Mouse (Mus musculus) testis, adult 2 months (tissue): ENCODE results near the gene Gfm2. TPM values are rescaled to one million over a fixed set of nuclear protein-coding genes. Genes with fewer than 3 reads are reported as not detected.
A peak's percentile ranks its signal among the peaks of the same experiment; 100 is the strongest.

ENCODE experiments used
- H3K27ac ChIP-seq: fragments of 200-500 bp; 2 replicates; pipeline ENCODE4 v1.5.1; 2012; ENCODE audit warnings: low read depth, low read length; ENCODE audit not compliant: control insufficient read depth, insufficient read depth
- H3K27me3 ChIP-seq: fragments of 200-500 bp; 2 replicates; pipeline ENCODE4 v1.6.1; 2012; ENCODE audit warnings: mild to moderate bottlenecking, low read length, moderate library complexity; ENCODE audit not compliant: control insufficient read depth, insufficient read depth
- H3K36me3 ChIP-seq: fragments of 200-500 bp; 2 replicates; pipeline ENCODE4 v1.6.1; 2012; ENCODE audit warnings: mild to moderate bottlenecking, low read length; ENCODE audit not compliant: control insufficient read depth, insufficient read depth
- H3K4me1 ChIP-seq: fragments of 200-500 bp; 2 replicates; pipeline ENCODE4 v1.6.1; 2012; ENCODE audit warnings: low read length; ENCODE audit not compliant: control insufficient read depth, insufficient read depth
- H3K4me3 ChIP-seq: fragments of 200-500 bp; 2 replicates; pipeline ENCODE4 v1.5.1; 2012; ENCODE audit warnings: low read depth, mild to moderate bottlenecking, low read length, moderate library complexity, mixed read lengths; ENCODE audit not compliant: control insufficient read depth
- CTCF ChIP-seq: fragments of 200-500 bp; IDR thresholded peaks from 2 replicates; pipeline ENCODE4 v1.5.1; 2012; ENCODE audit warnings: low read depth, mild to moderate bottlenecking, inconsistent platforms, low read length, moderate library complexity; ENCODE audit not compliant: control insufficient read depth, insufficient read depth, insufficient replicate concordance
- POLR2A ChIP-seq: fragments of 200-500 bp; IDR thresholded peaks from 2 replicates; pipeline ENCODE4 v1.6.1; 2012; ENCODE audit warnings: low read depth, mild to moderate bottlenecking, inconsistent platforms, low read length, moderate library complexity; ENCODE audit not compliant: control insufficient read depth
- polyA plus RNA-seq: library from polyadenylated mRNA; depleted of rRNA; stranded (reverse); fragments of >200 nt; gene quantifications from 2 replicates; pipeline ENCODE4 v1.2.3, GENCODE M21; 2012

The Gfm2 gene
- polyA plus RNA-seq, 1 experiment: 14.2 TPM

DNA sequence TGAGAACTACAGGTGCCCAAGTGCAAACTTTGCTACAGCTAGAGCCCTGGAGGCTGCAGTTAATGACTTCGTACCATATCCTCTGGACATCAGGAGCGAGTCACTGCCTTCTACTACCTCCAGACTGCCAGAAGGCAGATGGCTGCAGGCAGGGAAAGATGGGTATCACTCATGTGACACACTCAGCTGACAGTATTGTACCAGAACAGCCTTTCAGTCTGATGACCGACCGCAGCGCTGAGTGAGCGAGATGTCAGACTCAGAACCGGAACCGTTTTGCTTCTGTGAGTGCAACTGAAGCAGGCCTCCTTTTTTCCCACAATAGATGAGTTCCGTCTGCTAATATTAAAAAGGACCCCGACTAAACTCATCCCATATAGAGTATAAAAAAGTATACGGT, 54.9 kb downstream of the Gfm2 start:
- Histone ChIP-seq H3K36me3 (no peaks in the 10 kb centered on the region), H3K27me3 (no peaks in the 10 kb centered on the region), H3K4me1 (no peaks in the 10 kb centered on the region; the same call in 1 of the 2 replicates), H3K4me3 (no peak overlapping the region), H3K27ac (no peak overlapping the region)
- no peak for TF ChIP-seq CTCF
- no peak for TF ChIP-seq POLR2A

DNA sequence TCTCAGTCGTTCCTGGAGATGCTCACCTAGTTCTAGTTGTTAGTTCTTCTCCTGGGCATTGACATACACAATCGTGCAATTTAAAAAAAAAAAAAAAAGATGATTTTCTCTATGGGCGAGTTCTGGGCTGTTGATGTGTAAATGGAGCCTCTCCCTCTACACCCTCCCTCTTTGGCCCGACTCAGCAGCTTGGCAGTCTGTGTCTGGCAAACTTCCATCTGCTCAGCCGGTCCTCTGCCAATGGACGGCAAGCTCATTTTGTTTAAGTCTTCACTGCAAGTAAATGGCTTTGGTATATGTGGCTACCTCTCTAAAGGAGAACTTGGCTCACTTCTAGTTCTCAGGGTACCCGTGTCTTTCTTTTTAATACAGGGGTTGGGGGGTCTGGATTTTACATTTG, 55.7 kb downstream of the Gfm2 start:
- no peak overlapping the region for H3K27ac ChIP-seq
- no peaks in the 10 kb centered on the region for H3K27me3 ChIP-seq
- no peak overlapping the region for H3K4me3 ChIP-seq
- H3K4me1 ChIP-seq: peaks cover 5% of the 10 kb centered on the region
- no peaks in the 10 kb centered on the region for H3K36me3 ChIP-seq
- no peak for TF ChIP-seq CTCF
- no peak for TF ChIP-seq POLR2A

DNA sequence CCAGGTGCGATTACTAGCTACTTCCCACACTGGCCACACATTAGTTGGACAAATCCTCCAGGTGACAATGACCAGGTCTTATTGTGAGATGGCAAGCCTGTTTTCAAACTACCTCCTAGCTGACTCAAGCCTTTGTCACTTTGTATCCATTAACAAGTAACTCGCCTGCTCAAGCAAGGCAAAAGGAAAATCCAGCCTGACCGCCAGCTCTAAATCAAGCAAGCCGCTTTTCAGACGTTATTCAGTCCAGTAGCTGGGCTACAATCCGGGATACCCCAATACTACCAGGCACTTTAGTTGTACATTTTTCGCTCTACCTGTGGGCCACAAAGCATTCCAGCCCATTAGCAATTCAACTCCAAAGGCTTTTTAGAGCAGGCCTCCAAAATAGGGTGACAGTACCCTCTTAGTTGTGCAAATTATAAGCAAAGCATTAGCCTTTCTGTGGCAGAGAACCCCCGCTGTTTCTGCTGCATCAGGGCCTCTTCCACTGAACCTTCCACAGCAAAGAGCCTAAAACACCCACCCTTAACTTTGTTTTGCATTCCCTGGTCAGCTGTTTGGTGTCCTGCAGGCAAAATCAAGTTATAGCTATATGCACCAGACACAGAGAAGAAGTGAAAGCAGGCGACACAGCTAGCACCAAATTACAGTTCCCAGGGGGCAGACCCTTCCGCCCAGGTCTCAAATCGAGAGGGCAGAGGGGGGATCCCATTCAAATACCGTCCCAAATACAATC, 58.6 kb downstream of the Gfm2 start:
- H3K27ac ChIP-seq: no peak overlapping the region
- TF ChIP-seq CTCF (no peak), POLR2A (no peak)
- H3K27me3 ChIP-seq: no peaks in the 10 kb centered on the region
- no peaks in the 10 kb centered on the region for H3K36me3 ChIP-seq
- H3K4me1 ChIP-seq: peaks cover 5% of the 10 kb centered on the region
- H3K4me3 ChIP-seq: no peak overlapping the region

DNA sequence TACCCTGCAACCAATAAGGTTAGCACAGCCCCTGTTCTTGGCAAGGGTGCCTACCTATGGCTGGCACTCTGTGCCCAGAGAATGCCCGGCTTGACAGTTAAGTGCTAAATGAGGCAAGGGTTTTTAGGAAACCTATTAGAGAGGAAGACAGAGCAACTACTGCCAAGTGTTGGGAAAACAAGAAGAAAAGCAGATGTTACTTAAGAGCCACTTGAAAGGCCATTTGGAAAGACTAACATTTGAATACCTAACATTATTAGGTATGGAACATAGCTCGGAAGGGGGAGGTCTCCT, 59.1 kb downstream of the Gfm2 start:
- H3K27me3 ChIP-seq: no peaks in the 10 kb centered on the region
- TF ChIP-seq POLR2A (no peak), CTCF (no peak)
- no peaks in the 10 kb centered on the region for H3K36me3 ChIP-seq
- no peak overlapping the region for H3K27ac ChIP-seq
- no peak overlapping the region for H3K4me3 ChIP-seq
- H3K4me1 ChIP-seq: peaks cover 5% of the 10 kb centered on the region

DNA sequence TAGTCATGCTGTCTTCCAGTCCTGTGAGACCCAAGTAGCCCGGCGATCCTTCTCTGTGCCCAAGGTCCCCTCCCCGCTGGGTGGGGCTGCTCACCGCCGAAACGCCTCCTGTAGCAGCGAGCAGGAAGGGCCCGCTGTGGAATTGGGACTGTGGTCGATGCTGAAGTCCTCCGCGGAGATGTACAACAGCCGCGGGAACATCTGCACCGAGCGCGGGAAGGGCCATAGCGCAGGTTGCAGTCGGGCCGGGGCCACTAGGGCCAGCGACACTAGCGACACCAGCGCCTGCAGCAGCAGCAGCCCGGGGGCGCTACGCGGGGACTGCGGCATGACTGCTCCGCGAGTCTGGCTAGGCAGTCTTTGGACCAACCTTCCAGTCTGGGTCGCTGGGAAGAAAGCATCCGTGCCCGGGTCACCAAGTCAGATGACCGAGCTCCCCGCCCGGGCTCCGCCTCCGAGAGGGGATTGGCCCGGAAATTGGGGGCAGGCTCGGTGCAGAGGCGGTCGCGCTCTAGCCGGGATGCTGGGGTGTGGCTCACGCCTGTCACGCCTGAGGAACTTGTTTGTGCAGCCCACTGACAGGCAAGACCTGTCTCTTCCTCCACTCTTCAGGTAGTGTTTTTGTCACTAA, 60.3 kb downstream of the Gfm2 start, which contains the start of gene Hexb:
Gene Hexb, minus strand, starts transcription at position 426 of the 631 bp plus-strand sequence.
- Histone ChIP-seq H3K27me3 (no peaks in the 10 kb centered on the region), H3K4me1 (peaks cover 5% of the 10 kb centered on the region), H3K27ac (no peak within 1 kb of the TSS), H3K4me3 (peak within 1 kb of the TSS; percentile 59), H3K36me3 (no peaks in the 10 kb centered on the region)
- no peak for TF ChIP-seq CTCF
- 0 out of 2 replicates have a peak, but pooled peaks have one; percentile 29 for TF ChIP-seq POLR2A

DNA sequence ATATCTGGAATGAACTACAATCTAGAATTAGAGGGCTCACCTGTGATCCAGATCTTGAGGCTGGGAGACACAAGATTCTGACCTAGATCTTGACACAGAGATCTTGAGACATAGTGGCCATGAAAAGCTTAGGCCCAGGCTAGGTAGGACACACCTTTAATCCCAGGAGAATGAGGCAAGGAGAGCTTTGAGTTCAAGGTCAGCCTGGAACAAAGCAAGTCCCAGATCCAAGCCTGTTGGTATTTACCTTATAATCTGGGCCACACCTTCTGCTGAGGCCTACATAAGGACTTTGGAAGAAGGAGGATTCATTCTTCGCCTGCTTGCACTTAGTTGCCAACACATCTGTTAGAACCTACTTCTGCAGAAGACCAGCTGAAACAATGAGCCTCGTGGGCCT, 61.4 kb downstream of the Gfm2 start:
- H3K27ac ChIP-seq: no peak overlapping the region
- no peak for TF ChIP-seq POLR2A
- no peak for TF ChIP-seq CTCF
- H3K36me3 ChIP-seq: no peaks in the 10 kb centered on the region
- H3K27me3 ChIP-seq: no peaks in the 10 kb centered on the region
- H3K4me1 ChIP-seq: peaks cover 5% of the 10 kb centered on the region
- H3K4me3 ChIP-seq: no peak overlapping the region

DNA sequence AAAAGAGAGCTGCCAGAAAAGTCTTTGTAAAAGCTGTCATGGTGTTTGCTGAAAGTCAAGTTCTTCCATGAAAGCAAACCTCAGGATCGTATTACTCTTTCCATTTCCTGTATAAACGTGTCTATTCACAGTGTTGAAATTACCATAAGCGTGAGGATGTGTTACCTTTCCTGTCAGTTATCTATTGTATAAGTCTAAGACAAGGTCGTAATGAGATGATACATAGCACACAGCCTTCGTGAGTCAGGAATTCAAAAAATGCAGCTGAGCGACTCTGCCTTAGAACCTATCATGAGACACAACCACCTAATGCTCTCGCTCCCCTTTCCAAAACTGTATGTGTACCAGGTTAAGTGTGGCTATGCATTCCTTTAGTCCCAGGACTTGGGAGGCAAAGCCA, 63.3 kb downstream of the Gfm2 start:
- no peaks in the 10 kb centered on the region for H3K27me3 ChIP-seq
- H3K4me3 ChIP-seq: no peak overlapping the region
- H3K36me3 ChIP-seq: no peaks in the 10 kb centered on the region
- peaks cover 5% of the 10 kb centered on the region for H3K4me1 ChIP-seq
- TF ChIP-seq CTCF: no peak
- TF ChIP-seq POLR2A: no peak
- H3K27ac ChIP-seq: no peak overlapping the region

DNA sequence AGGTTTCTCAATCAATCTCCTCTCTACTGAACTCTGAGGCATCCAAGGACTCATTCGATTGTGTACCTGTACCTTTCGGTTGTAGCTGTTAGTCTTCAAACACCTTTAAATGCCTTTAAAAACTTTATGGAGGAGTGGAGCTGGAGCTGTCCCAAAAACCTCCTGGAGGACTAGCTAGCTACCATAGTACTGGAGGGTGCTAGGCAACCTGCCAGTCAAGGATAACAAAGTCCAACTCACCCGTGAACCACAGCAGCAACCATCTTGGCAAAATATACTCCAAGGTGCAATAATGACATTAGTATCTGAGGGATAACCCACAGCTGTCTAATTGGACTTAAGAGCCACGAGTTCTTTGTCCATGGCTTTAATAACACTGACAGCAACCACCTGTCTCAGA, 64.2 kb downstream of the Gfm2 start:
- H3K36me3 ChIP-seq: no peaks in the 10 kb centered on the region
- no peaks in the 10 kb centered on the region for H3K27me3 ChIP-seq
- TF ChIP-seq CTCF (no peak), POLR2A (no peak)
- H3K4me1 ChIP-seq: peaks cover 5% of the 10 kb centered on the region
- no peak overlapping the region for H3K4me3 ChIP-seq
- no peak overlapping the region for H3K27ac ChIP-seq
